Mouse (Mus musculus) mouse embryonic stem cell (cell line): ENCODE measurements around the gene Cfi.

Experiments
- in situ Hi-C, 2 experiments: fragments of 300-500 bp; cut with MboI; formaldehyde crosslinking; loops; 1 replicate in 1 of 2; 3 replicates in 1 of 2; pipeline ENCODE4 v1.14.3; 2019 to 2020; ENCODE audit warnings: low sequenced_read_pairs in 2 of 2, low pct_unique_long_range_greater_than_20kb in 1 of 2, mixed read lengths in 1 of 2; ENCODE audit not compliant: unreplicated experiment in 1 of 2

Gene Cfi

GRCm38 (mm10) chr3:129904381-129905132 is 68.9 kb downstream of the Cfi start:
- in situ Hi-C loops, result no loop called here

GRCm38 (mm10) chr3:129912025-129912424 is 76.3 kb downstream of the Cfi start:
- in situ Hi-C loops, result no loop called here

DNA sequence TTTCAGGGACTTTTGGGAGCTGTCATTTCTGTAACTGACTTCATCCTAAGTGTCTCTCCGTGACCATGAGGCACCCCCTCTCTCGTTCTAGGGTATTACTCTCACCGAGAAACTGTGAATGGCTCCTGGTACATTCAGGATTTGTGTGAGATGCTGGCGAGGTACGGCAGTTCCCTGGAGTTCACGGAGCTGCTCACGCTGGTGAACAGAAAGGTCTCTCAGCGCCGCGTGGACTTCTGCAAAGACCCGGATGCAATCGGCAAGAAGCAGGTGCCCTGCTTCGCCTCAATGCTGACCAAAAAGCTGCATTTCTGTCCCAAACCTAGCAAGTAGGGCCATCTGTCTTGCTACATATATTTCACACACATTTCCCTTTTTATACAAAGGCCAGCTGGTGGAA is 77.6 kb downstream of the Cfi start:
- in situ Hi-C loops, result no loop called here

DNA sequence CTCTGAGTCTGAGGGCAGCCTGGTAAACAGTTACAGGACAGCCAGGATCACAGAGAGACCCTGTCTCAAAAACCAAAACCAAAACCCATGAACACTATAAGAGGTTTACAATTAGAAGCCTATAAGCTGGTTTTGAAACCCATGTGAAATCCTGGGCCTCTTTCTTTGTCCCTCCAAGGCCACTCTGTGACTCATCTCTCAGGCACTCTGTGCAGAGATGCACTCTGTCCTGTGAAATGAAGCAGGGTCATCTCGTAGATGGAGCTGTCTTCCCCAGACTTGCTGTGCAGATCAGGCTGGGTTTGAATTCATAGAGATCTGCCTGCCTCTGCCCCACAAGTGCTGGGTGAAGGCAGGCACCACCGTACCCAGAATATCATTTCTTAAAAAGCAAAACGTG is 81.7 kb downstream of the Cfi start:
- in situ Hi-C loops, result no loop called here

GRCm38 (mm10) chr3:129918434-129918833 is 82.8 kb downstream of the Cfi start:
- in situ Hi-C loops, result no loop called here

GRCm38 (mm10) chr3:129923581-129923980 is 87.9 kb downstream of the Cfi start:
- in situ Hi-C loops, result loop anchor here (10.0 kb wide), 2 partner anchors 151 to 161 kb away; no protein-coding TSS in a partner anchor
